Mouse (Mus musculus) MEL (cell line): ENCODE data around the gene Osgepl1.

Source experiments
- CHD1 ChIP-seq: IDR thresholded peaks from 2 replicates; pipeline ENCODE4 v1.6.1; 2012; ENCODE audit warnings: low read depth, mild to moderate bottlenecking, inconsistent platforms, low read length, improper control_type of control experiment
- CTCF ChIP-seq, 3 experiments: IDR thresholded peaks in 2 of 3; conservative IDR thresholded peaks in 1 of 3; 2 replicates each; pipeline ENCODE4 v1.5.1; 2011 to 2012; ENCODE audit warnings: low read length in 3 of 3, low read depth in 2 of 3, mild to moderate bottlenecking in 2 of 3, improper control_type of control experiment in 1 of 3, inconsistent platforms in 1 of 3, mixed read lengths in 1 of 3, moderate library complexity in 1 of 3; ENCODE audit not compliant: control insufficient read depth in 1 of 3, insufficient read depth in 1 of 3, poor library complexity in 1 of 3, severe bottlenecking in 1 of 3
- SIN3A ChIP-seq: IDR thresholded peaks from 2 replicates; pipeline ENCODE4 v1.6.1; 2012; ENCODE audit warnings: low read length, improper control_type of control experiment, inconsistent platforms

DNA sequence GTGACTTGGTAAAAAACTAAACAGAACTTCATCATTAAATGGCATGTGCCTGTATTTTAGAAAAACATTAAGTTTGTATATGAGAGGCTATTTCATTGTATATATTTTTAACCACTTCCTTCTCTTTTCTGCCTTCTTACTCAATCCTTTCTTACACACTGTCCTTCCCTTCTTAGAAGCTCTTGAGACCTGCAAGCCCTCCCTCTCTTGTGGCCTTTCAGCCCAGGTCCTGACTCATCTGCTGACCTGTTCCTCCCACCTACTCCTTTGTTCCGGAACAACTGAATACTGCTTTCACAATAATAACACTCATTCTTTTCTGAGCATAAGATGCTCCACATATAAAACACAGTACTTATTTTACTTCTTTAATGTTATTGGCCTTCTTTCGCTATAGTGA is 27.6 kb downstream of the Osgepl1 start:
- TF ChIP-seq CTCF (IDR thresholded peaks at IDR 0.05 in 2 of 3, conservative IDR thresholded peaks at IDR 0.05 in 1 of 3; ENCODE audit: control insufficient read depth in 1 of 3, insufficient read depth in 1 of 3, low read depth in 2 of 3, low read length in 3 of 3, poor library complexity in 1 of 3, severe bottlenecking in 1 of 3) (no peak), CHD1 (no peak), SIN3A (no peak)
